Mouse (Mus musculus) T-cell, adult 2 months (primary cell): ENCODE results near the gene Tmem79.
A peak's percentile ranks its signal among the peaks of the same experiment; 100 is the strongest.
"Not testable (repeated sequence)": the region's sequence is repeated elsewhere in the genome, so short reads cannot be mapped to it uniquely, and the experiment has no call there.

Experiments
- DNase-seq: peaks from one replicate; pipeline ENCODE4 v3.0.0; 2022; ENCODE audit warnings: low spot score

Gene Tmem79

DNA sequence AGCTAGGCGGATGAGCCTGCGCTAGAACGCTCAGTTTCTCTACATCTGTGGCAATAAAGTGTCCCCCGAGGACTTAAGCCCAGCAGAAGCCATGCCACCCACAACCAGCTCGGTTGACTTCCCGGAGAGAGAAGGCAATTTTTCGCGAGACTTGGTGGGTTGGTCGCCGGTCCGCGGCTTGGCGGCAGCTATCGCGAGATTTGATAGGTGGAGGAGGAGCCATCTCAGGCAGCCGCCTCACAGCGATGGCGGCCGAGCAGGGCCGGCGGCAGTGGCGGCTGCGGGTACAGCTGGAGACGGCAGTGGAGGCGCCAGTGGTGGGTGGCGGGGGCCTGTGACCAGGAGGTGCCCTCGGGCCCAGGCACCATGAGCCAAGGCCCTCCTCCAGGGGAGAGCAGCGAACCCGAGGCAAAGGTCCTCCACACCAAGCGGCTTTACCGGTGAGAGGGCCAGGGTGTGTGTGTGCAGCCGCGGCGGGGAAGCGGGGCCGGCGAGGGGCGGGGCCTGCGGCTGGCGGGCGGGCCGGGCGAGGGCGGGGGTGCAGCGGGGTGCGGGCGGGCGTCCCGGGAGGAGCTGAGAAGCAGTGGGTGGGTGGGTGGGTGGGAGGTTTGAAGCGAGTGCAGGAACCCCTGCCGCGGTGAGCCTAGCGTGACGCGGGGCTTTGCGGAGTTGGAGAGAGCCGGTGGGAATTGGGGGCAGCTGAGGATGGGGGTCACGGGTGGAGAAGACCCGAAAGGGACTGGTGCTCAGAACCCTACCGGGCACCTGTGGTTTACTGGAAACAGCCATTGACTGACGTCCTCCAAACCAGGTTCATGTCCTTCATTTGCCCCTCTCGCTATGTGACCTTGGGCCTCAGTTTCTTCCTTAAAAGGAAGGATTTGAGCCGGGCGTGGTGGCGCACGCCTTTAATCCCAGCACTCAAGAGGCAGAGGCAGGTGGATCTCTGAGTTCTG, at the start of gene Tmem79, which contains the start of gene Smg5:
Tmem79 (minus strand) TSS at position 91 of the 956 bp plus-strand sequence.
Smg5 (plus strand) TSS at position 203 of the 956 bp plus-strand sequence.
- DNase-seq = peak; percentile 97

DNA sequence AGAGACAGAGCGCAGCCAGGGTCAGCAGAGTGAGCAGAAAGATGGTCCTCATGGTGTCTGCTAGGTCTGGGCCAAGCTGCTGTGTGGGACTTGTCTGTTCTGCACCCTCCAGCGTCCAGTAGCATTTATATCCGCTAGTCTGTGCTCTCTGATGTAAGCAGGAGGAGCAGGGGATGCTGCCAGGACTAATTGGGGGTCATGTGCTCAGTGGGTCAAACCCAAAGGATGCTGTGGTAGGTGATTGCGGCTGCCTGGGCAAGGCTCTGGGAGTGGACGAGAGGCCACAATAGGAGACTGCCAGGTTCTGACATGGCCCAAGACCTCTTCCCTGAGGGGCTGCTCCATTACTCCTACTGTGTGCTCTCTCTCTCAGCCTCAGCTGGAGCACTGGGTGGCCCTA, 48.4 kb upstream of the Tmem79 start, which contains the start of gene Bglap:
Bglap (minus strand) TSS at position 101 of the 400 bp plus-strand sequence.
- no peak for DNase-seq

DNA sequence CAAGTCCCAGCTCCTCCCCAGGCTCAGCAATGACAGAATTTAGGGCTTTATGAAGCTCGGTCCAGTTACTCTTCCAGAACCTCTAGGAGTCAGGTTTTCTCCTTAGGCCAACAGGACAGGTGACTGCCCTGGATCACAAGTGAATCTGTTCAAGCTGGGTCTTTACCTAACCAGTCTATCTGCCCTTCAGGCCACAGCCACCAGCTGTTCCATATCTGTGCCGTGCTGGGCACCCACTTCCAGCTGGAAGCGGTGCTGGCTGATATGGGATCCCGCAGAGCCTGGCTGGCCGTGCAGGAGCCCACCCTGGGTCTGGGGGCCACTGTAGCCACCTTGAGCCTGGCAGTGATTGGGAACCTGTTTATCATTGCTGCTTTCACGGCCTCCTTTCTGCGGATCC, 46.4 kb upstream of the Tmem79 start:
- not testable (repeated sequence) for DNase-seq

DNA sequence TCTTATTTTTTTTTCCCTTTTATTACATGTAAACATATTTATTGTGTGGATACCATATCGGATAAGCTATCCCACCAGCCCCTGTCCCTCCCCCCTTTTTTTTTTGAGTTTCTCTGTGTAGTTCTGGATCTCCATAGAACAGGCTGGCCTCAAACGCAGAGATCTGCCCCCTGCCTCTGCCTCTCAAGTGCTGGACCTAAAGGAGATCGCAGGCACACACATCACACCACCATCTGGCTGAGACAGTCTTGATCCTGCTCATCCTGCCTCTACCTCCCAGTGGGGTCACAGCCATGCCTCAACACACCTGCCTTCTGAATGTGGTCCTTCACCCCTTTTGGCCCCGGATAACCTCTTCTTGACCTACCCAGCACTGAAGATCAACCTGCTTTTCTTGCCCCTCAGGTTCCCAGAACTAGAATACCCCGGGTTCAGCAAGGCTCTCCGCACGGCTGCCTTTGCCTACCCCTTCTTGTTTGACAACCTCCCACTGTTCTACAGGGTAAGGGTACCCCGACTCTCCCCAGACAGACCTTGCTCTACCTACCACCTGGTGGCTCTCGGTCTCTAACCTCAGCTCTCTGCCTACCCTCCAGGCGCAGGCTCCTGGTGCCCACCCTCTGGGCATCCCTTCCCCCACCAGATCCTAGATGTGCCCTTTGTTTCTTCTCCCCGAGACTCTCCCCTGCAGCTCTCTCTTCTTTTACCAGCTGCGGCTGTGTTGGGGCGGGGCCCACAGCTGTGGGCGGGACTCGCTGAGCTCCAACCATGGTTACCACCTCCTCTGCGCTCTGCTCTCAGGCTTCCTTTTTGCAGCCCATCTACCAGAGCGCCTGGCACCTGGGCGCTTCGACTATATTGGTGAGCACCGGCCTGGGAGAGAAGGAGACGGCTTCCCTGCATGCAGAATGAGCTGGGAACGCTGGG, 45.7 kb upstream of the Tmem79 start:
- peak; percentile 48 for DNase-seq

DNA sequence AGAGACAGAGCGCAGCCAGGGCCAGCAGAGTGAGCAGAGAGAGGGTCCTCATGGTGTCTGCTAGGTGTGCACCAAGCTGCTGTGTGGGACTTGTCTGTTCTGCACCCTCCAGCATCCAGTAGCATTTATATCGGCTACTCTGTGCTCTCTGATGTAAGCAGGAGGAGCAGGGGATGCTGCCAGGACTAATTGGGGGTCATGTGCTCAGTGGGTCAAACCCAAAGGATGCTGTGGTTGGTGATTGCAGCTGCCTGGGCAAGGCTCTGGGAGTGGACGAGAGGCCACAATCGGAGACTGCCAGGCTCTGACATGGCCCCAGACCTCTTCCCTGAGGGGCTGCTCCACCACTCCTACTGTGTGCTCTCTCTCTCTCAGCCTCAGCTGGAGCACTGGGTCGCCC, 42.7 kb upstream of the Tmem79 start, which contains the start of gene Bglap2:
Bglap2 (minus strand) TSS at position 101 of the 400 bp plus-strand sequence.
- DNase-seq = not testable (repeated sequence)

DNA sequence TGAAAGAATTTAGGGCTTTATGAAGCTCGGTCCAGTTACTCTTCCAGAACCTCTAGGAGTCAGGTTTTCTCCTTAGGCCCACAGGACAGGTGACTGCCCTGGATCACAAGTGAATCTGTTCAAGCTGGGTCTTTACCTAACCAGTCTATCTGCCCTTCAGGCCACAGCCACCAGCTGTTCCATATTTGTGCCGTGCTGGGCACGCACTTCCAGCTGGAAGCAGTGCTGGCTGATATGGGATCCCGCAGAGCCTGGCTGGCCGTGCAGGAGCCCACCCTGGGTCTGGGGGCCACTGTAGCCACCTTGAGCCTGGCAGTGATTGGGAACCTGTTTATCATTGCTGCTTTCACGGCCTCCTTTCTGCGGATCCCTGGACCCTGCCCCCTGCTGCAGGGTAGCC, 40.7 kb upstream of the Tmem79 start:
- not testable (repeated sequence) for DNase-seq

DNA sequence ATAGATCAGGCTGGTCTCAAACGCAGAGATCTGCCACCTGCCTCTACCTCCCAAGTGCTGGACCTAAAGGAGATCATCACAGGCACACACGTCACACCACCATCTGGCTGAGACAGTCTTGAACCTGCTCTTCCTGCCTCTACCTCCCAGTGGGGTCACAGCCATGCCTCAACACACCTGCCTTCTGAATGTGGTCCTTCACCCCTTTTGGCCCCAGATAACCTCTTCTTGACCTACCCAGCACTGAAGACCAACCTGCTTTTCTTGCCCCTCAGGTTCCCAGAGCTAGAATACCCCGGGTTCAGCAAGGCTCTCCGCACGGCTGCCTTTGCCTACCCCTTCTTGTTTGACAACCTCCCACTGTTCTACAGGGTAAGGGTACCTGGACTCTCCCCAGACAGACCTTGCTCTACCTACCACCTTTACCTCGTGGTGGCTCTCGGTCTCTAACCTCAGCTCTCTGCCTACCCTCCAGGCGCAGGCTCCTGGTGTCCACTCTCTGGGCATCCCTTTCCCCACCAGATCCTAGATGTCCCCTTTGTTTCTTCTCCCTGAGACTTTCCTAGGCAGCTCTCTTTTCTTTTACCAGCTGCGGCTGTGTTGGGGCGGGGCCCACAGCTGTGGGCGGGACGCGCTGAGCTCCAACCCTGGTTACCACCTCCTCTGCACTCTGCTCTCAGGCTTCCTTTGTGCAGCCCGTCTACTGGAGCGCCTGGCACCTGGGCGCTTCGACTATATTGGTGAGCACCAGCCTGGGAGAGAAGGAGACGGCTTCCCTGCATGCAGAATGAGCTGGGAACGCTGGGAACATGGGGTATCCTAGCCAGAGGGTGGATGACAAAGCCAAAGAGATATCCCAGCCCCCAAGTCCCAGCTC, 40.0 kb upstream of the Tmem79 start:
- DNase-seq = peak; percentile 25

DNA sequence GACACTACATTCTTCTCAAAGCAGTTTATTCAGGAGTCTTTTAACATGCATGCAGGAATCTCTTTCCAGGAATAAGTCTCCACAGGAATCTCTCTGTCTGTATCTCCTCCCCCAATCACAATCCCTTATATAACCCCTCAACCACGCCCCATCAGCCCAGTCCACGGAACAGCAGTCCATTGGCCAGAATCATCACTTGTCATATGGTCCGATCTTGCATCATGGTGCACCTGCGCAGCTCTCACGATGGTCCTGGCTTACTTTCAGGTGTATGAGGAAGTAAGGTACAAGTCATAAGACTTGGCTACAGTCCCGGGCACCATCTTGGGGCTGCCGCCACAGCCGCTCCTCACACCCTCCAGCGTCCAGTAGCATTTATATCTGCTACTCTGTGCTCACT, 36.7 kb upstream of the Tmem79 start, which contains the start of gene Bglap3:
Bglap3 (minus strand) TSS at position 101 of the 400 bp plus-strand sequence.
- DNase-seq = not testable (repeated sequence)

DNA sequence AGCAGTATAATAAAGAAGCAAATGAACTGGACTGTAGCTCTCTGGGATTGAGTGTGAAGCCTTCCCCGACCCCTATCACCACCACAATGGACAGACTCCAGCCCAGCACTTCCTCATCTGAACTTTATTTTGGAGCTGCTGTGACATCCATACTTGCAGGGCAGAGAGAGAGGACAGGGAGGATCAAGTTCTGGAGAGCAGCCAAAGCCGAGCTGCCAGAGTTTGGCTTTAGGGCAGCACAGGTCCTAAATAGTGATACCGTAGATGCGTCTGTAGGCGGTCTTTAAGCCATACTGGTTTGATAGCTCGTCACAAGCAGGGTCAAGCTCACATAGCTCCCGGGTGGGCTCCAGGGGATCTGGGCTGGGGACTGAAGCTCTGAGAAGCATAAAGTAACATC, 32.6 kb upstream of the Tmem79 start:
- DNase-seq = not testable (repeated sequence)

DNA sequence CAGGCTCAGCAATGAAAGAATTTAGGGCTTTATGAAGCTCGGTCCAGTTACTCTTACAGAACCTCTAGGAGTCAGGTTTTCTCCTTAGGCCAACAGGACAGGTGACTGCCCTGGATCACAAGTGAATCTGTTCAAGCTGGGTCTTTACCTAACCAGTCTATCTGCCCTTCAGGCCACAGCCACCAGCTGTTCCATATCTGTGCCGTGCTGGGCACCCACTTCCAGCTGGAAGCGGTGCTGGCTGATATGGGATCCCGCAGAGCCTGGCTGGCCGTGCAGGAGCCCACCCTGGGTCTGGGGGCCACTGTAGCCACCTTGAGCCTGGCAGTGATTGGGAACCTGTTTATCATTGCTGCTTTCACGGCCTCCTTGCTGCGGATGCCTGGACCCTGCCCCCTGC, 31.6 kb upstream of the Tmem79 start:
- DNase-seq = not testable (repeated sequence)

DNA sequence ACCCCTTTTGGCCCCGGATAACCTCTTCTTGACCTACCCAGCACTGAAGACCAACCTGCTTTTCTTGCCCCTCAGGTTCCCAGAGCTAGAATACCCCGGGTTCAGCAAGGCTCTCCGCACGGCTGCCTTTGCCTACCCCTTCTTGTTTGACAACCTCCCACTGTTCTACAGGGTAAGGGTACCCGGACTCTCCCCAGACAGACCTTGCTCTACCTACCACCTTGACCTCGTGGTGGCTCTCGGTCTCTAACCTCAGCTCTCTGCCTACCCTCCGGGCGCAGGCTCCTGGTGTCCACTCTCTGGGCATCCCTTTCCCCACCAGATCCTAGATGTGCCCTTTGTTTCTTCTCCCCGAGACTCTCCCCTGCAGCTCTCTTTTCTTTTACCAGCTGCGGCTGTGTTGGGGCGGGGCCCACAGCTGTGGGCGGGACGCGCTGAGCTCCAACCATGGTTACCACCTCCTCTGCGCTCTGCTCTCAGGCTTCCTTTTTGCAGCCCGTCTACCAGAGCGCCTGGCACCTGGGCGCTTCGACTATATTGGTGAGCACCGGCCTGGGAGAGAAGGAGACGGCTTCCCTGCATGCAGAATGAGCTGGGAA, 31.0 kb upstream of the Tmem79 start:
- peak; percentile 64 for DNase-seq

DNA sequence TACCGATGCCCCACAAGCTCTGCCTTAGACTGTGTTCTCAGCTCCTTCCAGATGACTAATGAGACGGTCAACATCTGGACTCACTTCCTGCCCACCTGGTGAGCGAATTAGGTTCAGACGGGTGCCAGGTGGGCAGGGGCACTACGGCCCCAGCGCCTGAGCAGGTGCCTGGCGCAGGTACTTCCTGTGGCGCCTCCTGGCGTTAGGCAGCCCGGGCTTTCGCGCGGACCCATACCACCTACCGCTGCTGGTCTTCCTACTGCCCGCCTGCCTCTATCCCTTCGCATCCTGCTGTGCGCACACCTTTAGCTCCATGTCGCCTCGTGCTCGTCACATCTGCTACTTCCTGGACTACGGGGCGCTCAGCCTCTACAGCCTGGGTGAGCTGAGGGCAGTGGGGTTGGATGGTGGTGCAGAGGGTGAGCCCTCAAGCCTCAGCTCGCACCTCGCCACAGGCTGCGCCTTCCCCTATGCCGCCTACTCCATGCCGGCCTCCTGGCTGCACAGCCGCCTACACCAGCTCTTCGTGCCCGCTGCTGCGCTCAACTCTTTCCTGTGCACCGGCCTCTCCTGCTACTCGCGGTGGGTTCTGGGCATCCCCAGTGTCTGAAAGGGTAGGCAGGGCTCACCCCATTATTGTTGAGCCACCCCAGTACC, 29.9 kb upstream of the Tmem79 start:
- DNase-seq = no peak

DNA sequence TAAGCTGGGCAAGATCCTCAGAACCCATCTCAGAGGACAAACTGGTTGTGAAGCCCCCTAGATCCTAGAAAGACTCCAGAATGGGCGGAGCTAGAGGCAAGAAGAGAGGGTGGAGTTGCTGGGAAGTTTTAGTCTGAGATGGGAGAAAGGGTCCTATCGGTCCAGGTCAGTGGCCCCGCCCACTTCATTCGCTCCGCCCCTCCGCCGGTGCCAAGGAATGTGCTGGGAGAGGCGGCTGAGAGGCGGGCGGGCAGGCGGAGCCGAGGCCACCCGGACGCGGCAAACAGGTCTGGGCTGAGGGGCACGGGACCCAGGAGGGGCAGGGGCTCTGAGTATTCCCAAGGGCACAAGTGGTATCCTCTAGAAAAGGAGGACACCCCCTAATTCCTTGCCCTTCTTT, 28.4 kb upstream of the Tmem79 start, which contains the start of gene Paqr6:
Paqr6 (plus strand) TSS at position 248 of the 400 bp plus-strand sequence.
- DNase-seq = no peak

DNA sequence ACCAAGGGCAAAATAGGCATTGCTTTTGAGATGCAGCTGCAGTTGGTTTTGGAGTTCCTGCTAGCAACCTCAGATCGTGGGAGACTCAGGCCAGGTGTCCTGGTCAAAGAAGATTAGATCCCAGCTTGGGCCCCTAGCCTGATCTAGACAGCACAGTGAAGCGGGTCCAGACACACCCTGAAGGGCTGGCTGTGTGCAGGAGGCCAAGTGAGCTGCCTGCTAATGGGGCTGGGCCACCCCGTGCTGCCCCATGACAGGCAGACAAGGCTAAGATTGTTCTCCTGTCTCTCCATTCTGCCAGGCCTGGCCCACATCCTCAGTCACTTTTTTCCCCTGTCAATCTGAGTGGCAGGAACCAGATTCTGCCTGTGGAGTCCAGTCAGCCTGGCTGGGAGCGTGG, 27.8 kb upstream of the Tmem79 start:
- no peak for DNase-seq

DNA sequence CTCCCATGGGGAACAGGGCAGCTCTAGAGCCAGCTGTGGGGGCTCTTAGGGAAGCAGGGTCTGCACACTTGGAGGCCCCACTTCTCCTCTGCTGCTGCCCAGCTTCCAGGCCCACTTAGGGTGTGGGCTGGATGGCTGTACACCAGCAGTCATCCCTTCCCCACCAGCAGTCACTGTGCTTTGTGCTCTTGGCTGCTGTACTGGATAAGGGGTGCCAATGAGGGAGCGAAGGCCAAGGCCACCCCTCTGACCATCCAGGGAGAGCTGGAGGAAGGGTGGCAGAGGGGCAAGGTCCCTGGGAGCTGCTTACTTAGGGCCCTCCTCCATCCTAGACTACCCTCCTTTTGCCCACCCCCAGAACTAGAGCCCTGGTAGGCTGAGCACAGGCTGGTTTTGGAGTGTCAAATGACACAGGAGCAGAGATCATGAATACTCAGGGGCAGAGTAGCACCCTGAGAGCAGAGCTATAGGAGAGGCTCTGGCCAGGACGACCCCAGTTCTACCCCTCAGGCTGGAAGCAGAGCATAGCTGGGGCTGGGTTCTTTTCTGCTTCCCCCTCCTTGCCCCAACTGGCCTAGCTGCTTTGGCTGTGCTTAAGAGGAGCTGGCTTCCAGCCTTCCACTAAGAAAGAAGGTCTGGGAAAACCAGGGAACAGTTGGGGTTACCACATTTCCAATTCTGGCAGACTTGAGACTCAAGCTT, 25.8 kb upstream of the Tmem79 start:
- no peak for DNase-seq

DNA sequence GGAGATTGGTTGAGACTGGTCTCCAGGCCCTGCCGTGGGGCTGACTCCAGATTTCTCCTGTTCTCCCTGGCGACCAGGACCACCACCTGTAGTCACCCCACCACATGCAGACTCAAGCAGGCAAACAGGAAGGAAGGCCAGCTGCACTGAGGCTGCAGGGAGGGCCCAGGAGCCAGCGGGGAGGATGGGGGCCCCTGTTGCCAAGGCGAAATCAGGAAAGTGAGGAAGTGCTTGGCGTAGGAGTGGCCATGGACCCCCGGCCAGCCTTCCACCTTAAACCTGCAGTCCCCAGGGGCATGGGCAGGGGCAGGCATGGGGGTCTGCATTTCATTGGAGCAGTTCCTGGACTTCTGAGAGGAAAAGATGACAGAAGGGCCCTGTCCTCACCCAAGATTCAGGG, 25.1 kb upstream of the Tmem79 start:
- DNase-seq = no peak

DNA sequence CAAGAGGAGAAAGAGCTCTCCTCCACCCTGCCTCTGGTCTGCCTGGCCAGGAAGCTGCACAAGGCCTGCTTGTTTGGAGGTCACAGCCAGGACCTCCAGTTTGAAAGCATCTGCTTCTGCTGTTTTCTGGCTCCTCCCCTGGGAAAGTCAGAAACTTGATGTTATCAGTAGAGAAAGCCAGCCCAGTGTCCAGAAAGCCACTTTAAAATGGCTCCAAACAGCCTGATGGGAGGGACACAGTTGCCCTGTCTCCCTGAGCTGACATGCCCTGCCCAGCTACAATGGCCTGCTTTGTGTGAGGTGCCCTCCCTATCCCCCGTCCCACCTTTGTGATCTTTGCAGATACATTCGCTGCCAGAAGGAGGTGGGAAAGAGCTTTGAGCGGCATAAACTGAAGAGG, 24.0 kb upstream of the Tmem79 start:
- no peak for DNase-seq

DNA sequence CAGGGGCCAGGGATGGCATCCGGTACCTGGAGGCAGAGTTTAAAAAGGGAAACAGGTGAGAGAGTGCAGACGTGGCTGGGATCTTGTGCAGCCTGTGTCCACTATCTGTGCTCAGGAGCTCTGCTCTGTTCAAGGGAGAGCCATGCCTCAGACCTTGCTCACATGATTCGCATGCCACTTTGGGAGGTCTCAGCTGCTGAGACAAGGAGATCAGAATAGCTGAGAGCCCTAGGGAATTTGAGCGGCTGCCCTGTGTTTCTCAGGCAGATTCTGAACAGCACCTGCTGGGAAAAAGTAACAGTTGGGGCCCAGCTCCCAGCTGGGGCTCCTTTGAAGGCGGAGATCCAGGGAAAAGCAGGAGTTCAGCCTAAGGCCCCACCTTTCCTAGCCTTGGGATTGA, 23.6 kb upstream of the Tmem79 start:
- DNase-seq = no peak

DNA sequence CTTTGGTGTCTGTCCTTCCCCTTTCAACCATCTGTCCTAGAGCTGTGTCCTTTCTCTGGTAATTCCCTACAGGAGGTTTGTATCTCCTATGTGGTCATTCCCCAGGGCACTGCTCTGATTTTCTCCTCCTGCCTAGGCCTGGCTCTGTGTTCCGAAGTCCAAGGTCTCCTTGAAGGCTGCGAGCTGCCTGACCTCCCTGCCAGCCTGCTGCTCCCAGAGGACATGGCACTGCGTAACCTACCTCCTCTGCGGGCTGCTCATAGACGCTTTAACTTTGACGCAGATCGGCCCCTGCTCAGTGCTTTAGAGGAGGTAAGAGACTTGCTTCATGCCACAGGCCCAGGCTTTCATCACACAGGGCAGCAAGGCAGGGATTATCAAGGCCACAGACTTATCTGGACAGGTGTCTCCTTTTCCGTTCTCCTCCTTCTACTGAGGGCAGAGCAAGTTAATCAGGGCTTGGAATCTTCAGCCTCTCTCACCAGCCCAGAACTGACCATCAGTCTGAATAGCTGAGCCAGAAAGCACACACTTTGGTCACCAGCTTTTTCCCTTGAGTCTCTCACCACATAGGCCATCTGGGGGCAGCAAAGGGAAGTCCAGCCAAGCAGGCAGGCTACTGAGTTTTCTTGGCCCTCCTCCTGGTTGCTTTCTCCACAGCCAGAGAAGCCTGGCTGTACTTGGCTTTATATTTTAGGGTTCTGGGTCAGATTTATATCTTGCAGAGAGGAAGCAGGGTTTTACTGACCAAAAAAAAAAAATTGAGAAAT, 18.6 kb upstream of the Tmem79 start:
- no peak for DNase-seq
